Mouse (Mus musculus) adrenal gland, adult (tissue): ENCODE measurements around the gene BC024978.

Experiments
- DNase-seq, 2 experiments: peaks; one replicate each; pipeline ENCODE4 v3.0.0; 2022 to 2023; ENCODE audit warnings: low spot score in 1 of 2; ENCODE audit not compliant: inconsistent age in 2 of 2

Gene BC024978

GRCm38 (mm10) chr7:27257046-27257851, 61.7 kb downstream of the BC024978 start:
- peak; percentile 76 to 90 for DNase-seq

- no peak for DNase-seq
Measured at GRCm38 (mm10) chr7:27257852-27258204, 62.2 kb downstream of the BC024978 start.

- DNase-seq = peak; percentile 96 to 99
Measured at GRCm38 (mm10) chr7:27258205-27258899, 62.8 kb downstream of the BC024978 start, which contains the start of gene Numbl. TSS of gene Numbl (plus strand) at chr7:27258433.

- DNase-seq = peak; percentile 45 to 71
Measured at GRCm38 (mm10) chr7:27259271-27259721, 63.7 kb downstream of the BC024978 start.

- DNase-seq = no peak
Measured at GRCm38 (mm10) chr7:27259771-27260170, 64.2 kb downstream of the BC024978 start.
